Mouse (Mus musculus): Measurements from ENCODE around the gene Cog8.

The Cog8 gene

GRCm38 (mm10) chr8:107056076-107056972, at the start of gene Cog8, which contains the start of gene Nip7:
Gene Cog8 (minus strand): TSS chr8:107056689.
Gene Nip7 (plus strand): TSS chr8:107056877.
- peak; percentile 93 for DNase-seq (ENCODE audit: low spot score in 2 of 2)

- DNase-seq (ENCODE audit: low spot score in 2 of 2) = peak; percentile 55 to 88
These were observed 48.1 kb upstream of the Cog8 start for GRCm38 (mm10) chr8:107104547-107104946.

GRCm38 (mm10) chr8:107100635-107101034, 44.1 kb upstream of the Cog8 start:
- no peak for DNase-seq (ENCODE audit: low spot score in 2 of 2)

- peak; percentile 90 to 94 for DNase-seq (ENCODE audit: low spot score in 2 of 2)
These were observed 40.0 kb upstream of the Cog8 start, which contains the start of gene Terf2 for GRCm38 (mm10) chr8:107096366-107097036. Gene Terf2 (minus strand): TSS chr8:107096547.

GRCm38 (mm10) chr8:107095717-107096365, 39.4 kb upstream of the Cog8 start:
- DNase-seq (ENCODE audit: low spot score in 2 of 2) = peak in 1 of 2 experiments; percentile 63

GRCm38 (mm10) chr8:107090531-107090930, 34.0 kb upstream of the Cog8 start:
- no peak for DNase-seq (ENCODE audit: low spot score in 2 of 2)

GRCm38 (mm10) chr8:107088526-107089063, 32.1 kb upstream of the Cog8 start:
- no peak for DNase-seq (ENCODE audit: low spot score in 2 of 2)

- no peak for DNase-seq (ENCODE audit: low spot score in 2 of 2)
These were observed 29.5 kb upstream of the Cog8 start for GRCm38 (mm10) chr8:107086018-107086417.

- DNase-seq (ENCODE audit: low spot score in 2 of 2) = no peak
These were observed 28.9 kb upstream of the Cog8 start for GRCm38 (mm10) chr8:107085358-107085757.

GRCm38 (mm10) chr8:107076239-107076888, 19.9 kb upstream of the Cog8 start:
- DNase-seq (ENCODE audit: low spot score in 2 of 2) = no peak

- DNase-seq (ENCODE audit: low spot score in 2 of 2) = no peak
These were observed 17.6 kb upstream of the Cog8 start for GRCm38 (mm10) chr8:107074128-107074527.

- DNase-seq (ENCODE audit: low spot score in 2 of 2) = no peak
These were observed 17.2 kb upstream of the Cog8 start for GRCm38 (mm10) chr8:107073706-107074105.

- DNase-seq (ENCODE audit: low spot score in 2 of 2) = no peak
These were observed 9.3 kb upstream of the Cog8 start, which contains the start of gene Tmed6 for GRCm38 (mm10) chr8:107065511-107066496. Gene Tmed6 (minus strand): TSS chr8:107065644.

GRCm38 (mm10) chr8:107062613-107063012, 6.1 kb upstream of the Cog8 start:
- DNase-seq (ENCODE audit: low spot score in 2 of 2) = no peak

- DNase-seq (ENCODE audit: low spot score in 2 of 2) = no peak
These were observed 482 bp upstream of the Cog8 start for GRCm38 (mm10) chr8:107056973-107057369.

- DNase-seq (ENCODE audit: low spot score in 2 of 2) = no peak
These were observed 4.4 kb downstream of the Cog8 start for GRCm38 (mm10) chr8:107052046-107052445.

GRCm38 (mm10) chr8:107049480-107049879, 7.0 kb downstream of the Cog8 start:
- DNase-seq (ENCODE audit: low spot score in 2 of 2) = no peak

- DNase-seq (ENCODE audit: low spot score in 2 of 2) = peak; percentile 79 to 80
These were observed 8.2 kb downstream of the Cog8 start, which contains the start of gene Pdf for GRCm38 (mm10) chr8:107048061-107048941. Gene Pdf (minus strand): TSS chr8:107048614.

- DNase-seq (ENCODE audit: low spot score in 2 of 2) = no peak
These were observed 9.5 kb downstream of the Cog8 start for GRCm38 (mm10) chr8:107046976-107047375.

All from urinary bladder, postnatal 4 days (tissue).